Mouse (Mus musculus) cortical plate, adult 2 months (tissue): ENCODE results near the gene Hist1h2bg.

Experiments used
- CTCF ChIP-seq: fragments of 200-500 bp; IDR thresholded peaks from 2 replicates; pipeline ENCODE4 v1.5.1; 2011; ENCODE audit warnings: mild to moderate bottlenecking, control low read depth, low read length; ENCODE audit not compliant: insufficient read depth; ENCODE audit errors: extremely low read depth
- POLR2A ChIP-seq: fragments of 200-500 bp; IDR thresholded peaks from 2 replicates; pipeline ENCODE4 v1.6.1; 2011; ENCODE audit warnings: mild to moderate bottlenecking, low read length, control low read depth; ENCODE audit not compliant: insufficient read depth; ENCODE audit errors: extremely low read depth

GRCm38 (mm10) chr13:23543965-23544786 is 27.0 kb upstream of the Hist1h2bg start, which contains the start of gene Hist1h3f:
- TF ChIP-seq CTCF (no peak), POLR2A (peak; percentile 96)
